ENCODE assay signal across 9 mouse cellular contexts in the genomic region with DNA sequence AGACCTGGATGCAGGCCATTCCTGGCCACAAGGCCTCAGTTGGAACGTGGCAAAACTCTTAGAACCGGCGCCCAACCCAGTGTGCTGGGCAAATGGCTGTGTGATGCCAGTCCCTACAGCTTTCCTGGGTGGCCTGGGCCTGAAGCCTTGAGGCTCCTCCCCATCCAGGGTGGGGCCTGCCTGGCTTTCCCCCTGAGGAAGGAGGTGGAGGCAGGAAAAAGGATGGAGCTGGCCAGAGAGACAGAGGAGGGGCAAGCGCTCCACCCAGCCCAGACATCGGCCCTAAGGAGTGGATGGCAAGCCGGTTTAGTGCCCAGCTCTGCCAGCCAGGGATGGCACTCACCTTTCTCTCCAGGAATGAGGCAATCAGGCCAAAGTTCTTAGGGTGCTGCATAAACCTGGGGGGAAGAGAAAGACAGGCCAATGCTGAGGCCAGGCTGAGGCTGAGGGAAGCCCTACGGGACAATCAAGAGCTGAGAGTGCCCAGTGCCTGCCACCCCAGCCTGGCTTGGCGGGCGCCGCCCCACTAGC.
A peak's percentile ranks its signal among the peaks of the same experiment; 100 is the strongest.
DNase-seq lines count a peak whose midpoint lies in the region; ATAC-seq lines count a peak whose summit lies in the region.
"Had no signal": no experiment of that assay in that cellular context is flagged by ENCODE, and none has a peak within 500 bp of the region (broad histone marks: within the 10 kb centered on the region; RNA-seq: fewer than 3 reads in every experiment).

No protein-coding gene starts in this region.

- ATAC-seq in forebrain, embryonic 14.5 days = 0 out of 2 replicates have a peak, but pooled peaks have one; percentile 16
- ATAC-seq in hindbrain, embryonic 16.5 days = no peak
- peak; percentile 28; the same call in 1 of the 2 replicates for ATAC-seq in neural tube, embryonic 15.5 days (ENCODE audit: low FRiP score)

- H3K4me2 ChIP-seq in forebrain, embryonic 14.5 days (ENCODE audit: low read length) = no peak overlapping the region
- no peak overlapping the region for H3K4me2 ChIP-seq in hindbrain, embryonic 16.5 days (ENCODE audit: low read length)
- H3K4me2 ChIP-seq in neural tube, embryonic 15.5 days = no peak overlapping the region

- no peaks in the 10 kb centered on the region for H3K9me3 ChIP-seq in forebrain, embryonic 14.5 days (replicated peaks; ENCODE audit: control insufficient read depth, low read length)
- no peaks in the 10 kb centered on the region for H3K9me3 ChIP-seq in hindbrain, embryonic 16.5 days (ENCODE audit: control insufficient read depth, low read length)
- no peaks in the 10 kb centered on the region for H3K9me3 ChIP-seq in neural tube, embryonic 15.5 days (replicated peaks)

- 0 out of 2 replicates have a peak overlapping the region, but pooled peaks have one; percentile 29 for H3K9ac ChIP-seq in forebrain, embryonic 14.5 days (ENCODE audit: low read length)
- peak overlapping the region; percentile 42 for H3K9ac ChIP-seq in hindbrain, embryonic 16.5 days (ENCODE audit: low read depth, low read length)
- H3K9ac ChIP-seq in neural tube, embryonic 15.5 days (replicated peaks) = no peak overlapping the region

- no peak overlapping the region for H3K4me3 ChIP-seq in forebrain, embryonic 14.5 days (ENCODE audit: low read depth, low read length)
- H3K4me3 ChIP-seq in hindbrain, embryonic 16.5 days (ENCODE audit: low read length) = no peak overlapping the region
- H3K4me3 ChIP-seq in neural tube, embryonic 15.5 days (replicated peaks) = no peak overlapping the region

- H3K4me1 ChIP-seq in forebrain, embryonic 14.5 days (ENCODE audit: control insufficient read depth, insufficient read depth, low read length) = peaks cover 9% of the 10 kb centered on the region
- peaks cover 17% of the 10 kb centered on the region for H3K4me1 ChIP-seq in hindbrain, embryonic 16.5 days (ENCODE audit: control insufficient read depth, insufficient read depth, low read depth, low read length)
- H3K4me1 ChIP-seq in neural tube, embryonic 15.5 days = peaks cover 37% of the 10 kb centered on the region

- DNase-seq in urinary bladder, adult 18-20 months (ENCODE audit: low spot score in 2 of 2) = peak; percentile 26 to 62
- DNase-seq in urinary bladder, postnatal 4 days (ENCODE audit: low spot score in 2 of 2) = no peak
- DNase-seq in forebrain, embryonic 14.5 days (ENCODE audit: low spot score) = no peak
- no peak for DNase-seq in cerebellum, adult 9-11 months
- no peak for DNase-seq in natural killer cell, adult 2 months (ENCODE audit: low spot score in 2 of 2)
- no peak for DNase-seq in retina, embryonic 14.5 days (ENCODE audit: low spot score)

- WGBS in forebrain, embryonic 14.5 days = 90% methylated on average over 10 of the region's 10 CpGs
- WGBS in hindbrain, embryonic 16.5 days = 78% methylated on average over 8 of the region's 10 CpGs
- WGBS in neural tube, embryonic 15.5 days = 83% methylated on average over 10 of the region's 10 CpGs

- peaks cover 74% of the 10 kb centered on the region for H3K36me3 ChIP-seq in forebrain, embryonic 14.5 days (ENCODE audit: control insufficient read depth, insufficient read depth, low read length)
- peaks cover 40% of the 10 kb centered on the region for H3K36me3 ChIP-seq in hindbrain, embryonic 16.5 days (ENCODE audit: control insufficient read depth, insufficient read depth, low read length)
- H3K36me3 ChIP-seq in neural tube, embryonic 15.5 days = peaks cover 70% of the 10 kb centered on the region

- H3K27me3 ChIP-seq in forebrain, embryonic 14.5 days (replicated peaks; ENCODE audit: control insufficient read depth, insufficient read depth, low read length) = no peaks in the 10 kb centered on the region
- no peaks in the 10 kb centered on the region for H3K27me3 ChIP-seq in hindbrain, embryonic 16.5 days (replicated peaks; ENCODE audit: control insufficient read depth, insufficient read depth, low read length)
- H3K27me3 ChIP-seq in neural tube, embryonic 15.5 days (replicated peaks) = no peaks in the 10 kb centered on the region

- H3K27ac ChIP-seq in forebrain, embryonic 14.5 days (ENCODE audit: low read depth, low read length) = peak overlapping the region; percentile 77
- H3K27ac ChIP-seq in hindbrain, embryonic 16.5 days (ENCODE audit: low read depth, low read length) = peak overlapping the region; percentile 85
- H3K27ac ChIP-seq in neural tube, embryonic 15.5 days (replicated peaks) = peak overlapping the region; percentile 78
- H3K27ac ChIP-seq: macrophage had no signal

Comparison
In these comparisons a context has a peak if more than half of its experiments do, and no peak if none do; other contexts are left out.
1. DNase-seq: peak in urinary bladder, adult 18-20 months (2 of 2); none in urinary bladder, postnatal 4 days (0 of 2), forebrain, embryonic 14.5 days (single experiment), cerebellum, adult 9-11 months (single experiment), natural killer cell, adult 2 months (0 of 2) and retina, embryonic 14.5 days (single experiment).
2. Peak in every context shown above with its lines, with median percentiles within 50 percentile points of each other: H3K27ac ChIP-seq.